Mouse (Mus musculus) T-helper 1 cell (primary cell): Measurements from ENCODE around the gene Olfr1098.

Experiments
- in situ Hi-C: fragments of 300-600 bp; cut with MboI, MseI; formaldehyde crosslinking; loops from one replicate; pipeline ENCODE4 v1.15.1; 2025; ENCODE audit warnings: high pct_unique_total_duplicates

Olfr1098 gene

GRCm38 (mm10) chr2:86924445-86924844 is at the start of gene Olfr1098:
Gene Olfr1098 (minus strand): TSS chr2:86924545.
- in situ Hi-C loops = no loop called here

- in situ Hi-C loops = no loop called here
Measured at GRCm38 (mm10) chr2:86960593-86960992, 36.2 kb upstream of the Olfr1098 start, which contains the start of gene Olfr1099. Gene Olfr1099 (minus strand): TSS chr2:86960693.

GRCm38 (mm10) chr2:86926557-86926956 is 2.2 kb upstream of the Olfr1098 start:
- in situ Hi-C loops = no loop called here

GRCm38 (mm10) chr2:86905647-86906046 is 18.7 kb downstream of the Olfr1098 start:
- in situ Hi-C loops = no loop called here

DNA sequence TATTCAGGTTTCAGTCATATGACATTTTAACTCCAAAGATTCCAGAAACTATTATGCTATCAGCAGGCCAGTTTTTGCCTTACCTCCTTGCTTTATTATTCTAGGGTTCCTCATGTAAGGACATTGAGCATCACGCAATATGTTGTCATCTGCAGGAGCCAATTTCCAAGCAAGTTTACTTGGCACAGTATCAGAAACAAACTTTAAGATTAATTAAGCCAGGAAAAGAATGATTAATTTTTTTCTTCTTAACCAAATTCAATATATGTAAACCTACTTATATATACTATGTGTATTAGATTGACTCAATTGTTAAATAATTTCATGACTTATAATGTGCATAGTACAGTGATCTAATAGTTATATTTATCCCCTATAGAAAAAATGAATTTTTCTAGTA is 32.2 kb downstream of the Olfr1098 start, which contains the start of gene Olfr1097:
TSS of gene Olfr1097 (minus strand) at position 101 of the 400 bp plus-strand sequence.
- in situ Hi-C loops = no loop called here

GRCm38 (mm10) chr2:86874702-86875101 is 49.6 kb downstream of the Olfr1098 start, which contains the start of gene Gm13723:
Gene Gm13723 (minus strand): TSS chr2:86874802.
- in situ Hi-C loops = loop anchor here (5.0 to 25.0 kb wide), 2 partner anchors 52 to 1537 kb away; partner anchors contain the start of genes Olfr1094 and Olfr987
